Comparison of ENCODE assay signal across 9 mouse cellular contexts in the genomic region with DNA sequence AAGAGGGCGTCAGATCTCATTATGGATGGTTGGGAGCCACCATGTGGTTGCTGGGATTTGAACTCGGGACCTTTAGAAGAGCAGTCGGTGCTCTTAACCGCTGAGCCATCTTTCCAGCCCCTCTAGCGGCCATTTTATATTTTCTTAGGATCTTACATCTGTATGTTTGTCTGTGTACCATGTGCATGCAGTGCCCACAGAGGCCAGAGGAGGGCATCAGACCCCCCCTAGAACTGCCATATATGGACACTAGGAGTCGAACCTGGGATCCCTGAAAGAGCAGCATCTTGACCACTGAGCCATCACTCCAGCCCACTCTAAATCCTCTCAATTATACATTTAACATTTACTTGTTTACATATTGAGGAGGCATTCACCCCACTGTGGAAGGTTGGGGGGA. TPM values are rescaled to one million over a fixed set of nuclear protein-coding genes. Genes with fewer than 3 reads are reported as not detected.
DNase-seq lines count a peak whose midpoint lies in the region; ATAC-seq and TF ChIP-seq lines count a peak whose summit lies in the region.
"Not testable (repeated sequence)": the region's sequence is repeated elsewhere in the genome, so short reads cannot be mapped to it uniquely, and the experiment has no call there.
"Had no signal": no experiment of that assay in that cellular context is flagged by ENCODE, and none has a peak within 500 bp of the region (broad histone marks: within the 10 kb centered on the region; RNA-seq: fewer than 3 reads in every experiment).

No protein-coding gene starts in this region.

- WGBS in hindbrain, postnatal 0 days, result 90% methylated on average over 6 of the region's 6 CpGs
- 75% methylated on average over 6 of the region's 6 CpGs for WGBS in liver, embryonic 14.5 days (ENCODE audit: insufficient replicate concordance)
- WGBS in lung, postnatal 0 days, result 87% methylated on average over 6 of the region's 6 CpGs
- 86% methylated on average over 6 of the region's 6 CpGs for WGBS in stomach, postnatal 0 days

- peaks cover 19% of the 10 kb centered on the region for H3K36me3 ChIP-seq in E14TG2a.4 (ENCODE audit: insufficient read depth, low read length)
- not testable (repeated sequence) for H3K36me3 ChIP-seq in ES-E14 (ENCODE audit: control insufficient read depth, insufficient read depth, low read length, poor library complexity, severe bottlenecking); hindbrain, postnatal 0 days (ENCODE audit: insufficient read depth, low read length); liver, embryonic 14.5 days (replicated peaks; ENCODE audit: control insufficient read depth, insufficient read depth, low read depth); lung, postnatal 0 days (ENCODE audit: insufficient read depth, low read length); stomach, postnatal 0 days (ENCODE audit: control insufficient read depth, insufficient read depth, low read length)

- not testable (repeated sequence) for H3K27ac ChIP-seq in ES-E14 (ENCODE audit: insufficient read depth, low read depth, low read length, poor library complexity, severe bottlenecking); gastrocnemius, adult 2 months; hindbrain, postnatal 0 days; liver, embryonic 14.5 days; lung, postnatal 0 days (ENCODE audit: low read length); stomach, postnatal 0 days (replicated peaks)

- H3K9me3 ChIP-seq in E14TG2a.4 (ENCODE audit: low read length), result peaks cover 29% of the 10 kb centered on the region
- not testable (repeated sequence) for H3K9me3 ChIP-seq in ES-E14 (ENCODE audit: control insufficient read depth, insufficient read depth, low read depth, low read length); hindbrain, postnatal 0 days (ENCODE audit: low read length); liver, embryonic 14.5 days (ENCODE audit: control insufficient read depth, low read length); lung, postnatal 0 days (ENCODE audit: low read length); stomach, postnatal 0 days (ENCODE audit: control insufficient read depth, low read length)

- not testable (repeated sequence) for H3K9ac ChIP-seq in ES-E14 (ENCODE audit: insufficient read depth, low read depth, low read length, poor library complexity, severe bottlenecking); hindbrain, postnatal 0 days (replicated peaks; ENCODE audit: low read length); liver, embryonic 14.5 days (replicated peaks); lung, postnatal 0 days (replicated peaks; ENCODE audit: low read depth); stomach, postnatal 0 days (ENCODE audit: low read length)

- not testable (repeated sequence) for H3K4me3 ChIP-seq in E14TG2a.4 (replicated peaks; ENCODE audit: low read length); ES-E14 (ENCODE audit: insufficient read depth in 1 of 2, low read depth in 1 of 2, low read length in 2 of 2, poor library complexity in 1 of 2, severe bottlenecking in 1 of 2); gastrocnemius, adult 2 months; hindbrain, postnatal 0 days (ENCODE audit: low read length); liver, embryonic 14.5 days (ENCODE audit: insufficient read depth in 1 of 2, low read depth in 2 of 2, low read length in 2 of 2); lung, postnatal 0 days (ENCODE audit: low read depth, low read length); stomach, postnatal 0 days (ENCODE audit: low read depth, low read length)

- not testable (repeated sequence) for TF ChIP-seq EP300 in liver, embryonic 14.5 days (IDR thresholded peaks at IDR 0.05; ENCODE audit: low read depth); lung, postnatal 0 days (IDR thresholded peaks at IDR 0.05); stomach, postnatal 0 days (optimal IDR thresholded peaks at IDR 0.05)

- H3K4me1 ChIP-seq in E14TG2a.4 (replicated peaks; ENCODE audit: low read depth, low read length), result peaks cover 36% of the 10 kb centered on the region
- H3K4me1 ChIP-seq in ES-E14 (ENCODE audit: control insufficient read depth in 2 of 2, insufficient read depth in 2 of 2, low read length in 2 of 2, poor library complexity in 1 of 2); hindbrain, postnatal 0 days (ENCODE audit: insufficient read depth, low read length); liver, embryonic 14.5 days (replicated peaks; ENCODE audit: control insufficient read depth in 2 of 2, insufficient read depth in 2 of 2, low read length in 1 of 2); lung, postnatal 0 days (ENCODE audit: insufficient read depth, low read depth, low read length); stomach, postnatal 0 days (replicated peaks; ENCODE audit: control insufficient read depth, insufficient read depth): not testable (repeated sequence)

- not testable (repeated sequence) for ATAC-seq in hindbrain, postnatal 0 days; liver, embryonic 14.5 days (ENCODE audit: insufficient read depth); lung, postnatal 0 days; stomach, postnatal 0 days (ENCODE audit: low FRiP score, low TSS enrichment)

- in situ Hi-C loops in ES-E14 (cut with MboI; ENCODE audit: low sequenced_read_pairs in 2 of 2, unreplicated experiment in 2 of 2), result not testable (repeated sequence)

- intact Hi-C loops in gastrocnemius, adult 2 months (cut with DNase I), result not testable (repeated sequence)

- TF ChIP-seq CTCF in E14TG2a.4 (conservative IDR thresholded peaks at IDR 0.05; ENCODE audit: low read length), result peak; percentile 60
- peak; percentile 11; the same call in 1 of the 2 replicates for TF ChIP-seq CTCF in gastrocnemius, adult 2 months (IDR thresholded peaks at IDR 0.05)
- peak; percentile 18; the same call in 1 of the 2 replicates for TF ChIP-seq CTCF in hindbrain, postnatal 0 days (IDR thresholded peaks at IDR 0.05; ENCODE audit: low read depth)
- TF ChIP-seq CTCF in liver, embryonic 14.5 days (IDR thresholded peaks at IDR 0.05; ENCODE audit: low read depth), result peak; percentile 30
- TF ChIP-seq CTCF in lung, postnatal 0 days (IDR thresholded peaks at IDR 0.05), result peak; percentile 35
- TF ChIP-seq CTCF in stomach, postnatal 0 days (IDR thresholded peaks at IDR 0.05; ENCODE audit: low read depth), result peak; percentile 33

- not testable (repeated sequence) for H3K27me3 ChIP-seq in E14TG2a.4 (ENCODE audit: insufficient read depth, low read length); hindbrain, postnatal 0 days (ENCODE audit: insufficient read depth, low read length); liver, embryonic 14.5 days (ENCODE audit: control insufficient read depth, insufficient read depth, low read length); lung, postnatal 0 days (replicated peaks; ENCODE audit: insufficient read depth, low read length); stomach, postnatal 0 days (ENCODE audit: control insufficient read depth, insufficient read depth, low read length)

- DNase-seq in ES-E14 (ENCODE audit: low read depth, low spot score), result peak; percentile 45
- peak; percentile 88 for DNase-seq in R1 (ENCODE audit: low read depth, low spot score)
- not testable (repeated sequence) for DNase-seq in gastrocnemius, adult 2 months; hindbrain, postnatal 0 days (ENCODE audit: low spot score); liver, embryonic 14.5 days (ENCODE audit: low read depth in 3 of 3, low spot score in 3 of 3); lung, postnatal 0 days (ENCODE audit: low spot score); stomach, postnatal 0 days (ENCODE audit: low spot score)

- H3K4me2 ChIP-seq in hindbrain, postnatal 0 days (ENCODE audit: low read depth, low read length); liver, embryonic 14.5 days (ENCODE audit: low read depth); lung, postnatal 0 days (replicated peaks; ENCODE audit: low read depth, low read length); stomach, postnatal 0 days (replicated peaks; ENCODE audit: low read depth): not testable (repeated sequence)

RNA-seq across cellular contexts. Expression of a gene that starts 14.7 kb away (rescaled TPM):
- total RNA-seq in ES-E14 (2012; rRNA removed), result 32.2 and 35.5 TPM in 2 replicates
- total RNA-seq in gastrocnemius, adult 2 months (2021), result under 1 TPM; 0.15 to 0.28 TPM
- total RNA-seq in hindbrain, postnatal 0 days (2014; rRNA removed), result 18.2 and 26.6 TPM in 2 replicates
- 12.6 and 14.4 TPM in 2 replicates for polyA plus RNA-seq in hindbrain, postnatal 0 days (2015; fragmentation: Nextera tagmentation; extraction: Ambion mirVana)
- polyA plus RNA-seq in liver, embryonic 14.5 days (2012; rRNA removed), result 3.8 and 4.9 TPM in 2 replicates
- 4.9 and 5.1 TPM in 2 replicates for polyA plus RNA-seq in liver, embryonic 14.5 days (2014; fragmentation: Nextera tagmentation; extraction: Ambion mirVana)
- polyA plus RNA-seq in lung, postnatal 0 days (2015; fragmentation: Nextera tagmentation; extraction: Ambion mirVana), result 13.7 and 15.1 TPM in 2 replicates
- polyA plus RNA-seq in stomach, postnatal 0 days (2015; fragmentation: Nextera tagmentation; extraction: Ambion mirVana), result 11.9 and 13.3 TPM in 2 replicates

RNA-seq across cellular contexts. Expression of a gene that starts 32.6 kb away (rescaled TPM):
- total RNA-seq in ES-E14 (2012; rRNA removed), result 0.89 and 1.2 TPM in 2 replicates
- total RNA-seq in gastrocnemius, adult 2 months (2021), result under 1 TPM; 0.73 to 0.79 TPM
- total RNA-seq in hindbrain, postnatal 0 days (2014; rRNA removed), result 1.7 and 4.4 TPM in 2 replicates
- 3.6 and 3.8 TPM in 2 replicates for polyA plus RNA-seq in hindbrain, postnatal 0 days (2015; fragmentation: Nextera tagmentation; extraction: Ambion mirVana)
- 0.51 and 0.71 TPM in 2 replicates for polyA plus RNA-seq in liver, embryonic 14.5 days (2012; rRNA removed)
- polyA plus RNA-seq in liver, embryonic 14.5 days (2014; fragmentation: Nextera tagmentation; extraction: Ambion mirVana), result 0.71 and 0.78 TPM in 2 replicates
- polyA plus RNA-seq in lung, postnatal 0 days (2015; fragmentation: Nextera tagmentation; extraction: Ambion mirVana), result 4.1 and 5.5 TPM in 2 replicates
- polyA plus RNA-seq in stomach, postnatal 0 days (2015; fragmentation: Nextera tagmentation; extraction: Ambion mirVana), result 2.4 and 2.7 TPM in 2 replicates

RNA-seq across cellular contexts. Expression of a gene that starts 37.8 kb away (rescaled TPM):
- 216 and 219 TPM in 2 replicates for total RNA-seq in ES-E14 (2012; rRNA removed)
- 10 to 100 TPM; 89.0 to 98.6 TPM for total RNA-seq in gastrocnemius, adult 2 months (2021)
- total RNA-seq in hindbrain, postnatal 0 days (2014; rRNA removed), result 131 and 135 TPM in 2 replicates
- polyA plus RNA-seq in hindbrain, postnatal 0 days (2015; fragmentation: Nextera tagmentation; extraction: Ambion mirVana), result 158 and 160 TPM in 2 replicates
- polyA plus RNA-seq in liver, embryonic 14.5 days (2012; rRNA removed), result 74.3 and 80.3 TPM in 2 replicates
- polyA plus RNA-seq in liver, embryonic 14.5 days (2014; fragmentation: Nextera tagmentation; extraction: Ambion mirVana), result 164 and 171 TPM in 2 replicates
- 271 and 290 TPM in 2 replicates for polyA plus RNA-seq in lung, postnatal 0 days (2015; fragmentation: Nextera tagmentation; extraction: Ambion mirVana)
- polyA plus RNA-seq in stomach, postnatal 0 days (2015; fragmentation: Nextera tagmentation; extraction: Ambion mirVana), result 221 and 227 TPM in 2 replicates

RNA-seq across cellular contexts. Expression of a gene that starts 49.9 kb away (rescaled TPM):
- total RNA-seq in ES-E14 (2012; rRNA removed), result 30.7 and 77.7 TPM in 2 replicates
- 10 to 100 TPM; 41.2 to 50.0 TPM for total RNA-seq in gastrocnemius, adult 2 months (2021)
- 38.4 and 41.7 TPM in 2 replicates for total RNA-seq in hindbrain, postnatal 0 days (2014; rRNA removed)
- 32.5 and 38.4 TPM in 2 replicates for polyA plus RNA-seq in hindbrain, postnatal 0 days (2015; fragmentation: Nextera tagmentation; extraction: Ambion mirVana)
- 25.2 and 27.2 TPM in 2 replicates for polyA plus RNA-seq in liver, embryonic 14.5 days (2012; rRNA removed)
- 44.4 and 51.3 TPM in 2 replicates for polyA plus RNA-seq in liver, embryonic 14.5 days (2014; fragmentation: Nextera tagmentation; extraction: Ambion mirVana)
- polyA plus RNA-seq in lung, postnatal 0 days (2015; fragmentation: Nextera tagmentation; extraction: Ambion mirVana), result 222 and 240 TPM in 2 replicates
- 2,268 and 2,333 TPM in 2 replicates for polyA plus RNA-seq in stomach, postnatal 0 days (2015; fragmentation: Nextera tagmentation; extraction: Ambion mirVana)
- polyA plus RNA-seq: CD4-positive, CD25-positive, alpha-beta regulatory T cell, adult 4 months had no signal
